Mouse (Mus musculus) spleen, postnatal 36 days (tissue): ENCODE results near the gene Ak1.

Experiments
- DNase-seq, 2 experiments: peaks; one replicate each; pipeline ENCODE4 v3.0.0; 2022; ENCODE audit warnings: low spot score in 2 of 2, mixed read lengths in 1 of 2

The Ak1 gene

DNA sequence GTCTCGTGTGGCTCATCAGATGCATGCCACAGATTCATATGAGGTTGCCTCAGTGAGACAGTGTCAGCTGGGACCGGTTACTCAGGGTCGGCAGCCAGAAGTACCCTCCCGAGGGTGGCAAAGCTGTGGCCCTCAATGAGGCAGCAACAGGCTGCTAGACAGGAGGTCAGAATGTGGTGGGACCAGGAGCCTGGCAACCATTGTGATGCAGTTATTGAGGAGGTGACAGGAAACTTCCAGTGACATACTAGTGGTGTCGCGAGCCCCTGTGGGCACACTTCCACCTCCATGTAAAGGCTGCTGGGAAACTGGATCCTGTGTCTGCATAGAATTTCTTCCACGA, at the start of gene Ak1:
Ak1 (plus strand) TSS at position 242 of the 343 bp plus-strand sequence.
- DNase-seq = no peak

- DNase-seq = no peak
These were observed 49.4 kb upstream of the Ak1 start for GRCm38 (mm10) chr2:32572196-32572595.

DNA sequence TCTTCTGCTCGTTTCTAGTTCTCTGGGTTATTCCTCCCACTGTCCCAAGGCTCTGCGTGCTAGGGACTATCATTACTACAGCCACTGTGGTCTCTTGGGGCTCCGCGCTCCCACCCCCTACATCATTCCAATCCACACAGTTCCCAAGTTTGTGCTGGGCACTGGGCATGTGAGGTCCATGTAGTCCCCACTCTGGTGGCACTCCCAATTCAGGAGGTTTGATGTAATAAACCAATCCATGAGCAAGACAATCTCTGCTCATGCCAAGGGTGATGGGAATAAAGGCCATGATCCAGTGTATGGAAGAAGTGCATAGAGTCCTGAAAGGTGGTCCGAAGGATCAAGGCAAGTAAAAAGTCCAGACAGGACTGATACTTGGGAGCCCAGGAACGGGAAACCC, 47.1 kb upstream of the Ak1 start, which contains the start of gene Pip5kl1:
Pip5kl1 (plus strand) TSS at position 301 of the 400 bp plus-strand sequence.
- DNase-seq = no peak

- DNase-seq = peak; percentile 34 to 49
These were observed 46.5 kb upstream of the Ak1 start for GRCm38 (mm10) chr2:32574901-32575585.

- DNase-seq = peak in 1 of 2 experiments; percentile 33
These were observed 45.9 kb upstream of the Ak1 start, which contains the start of gene 9430097D07Rik for GRCm38 (mm10) chr2:32575586-32576160. Gene 9430097D07Rik (minus strand): TSS chr2:32575684.

DNA sequence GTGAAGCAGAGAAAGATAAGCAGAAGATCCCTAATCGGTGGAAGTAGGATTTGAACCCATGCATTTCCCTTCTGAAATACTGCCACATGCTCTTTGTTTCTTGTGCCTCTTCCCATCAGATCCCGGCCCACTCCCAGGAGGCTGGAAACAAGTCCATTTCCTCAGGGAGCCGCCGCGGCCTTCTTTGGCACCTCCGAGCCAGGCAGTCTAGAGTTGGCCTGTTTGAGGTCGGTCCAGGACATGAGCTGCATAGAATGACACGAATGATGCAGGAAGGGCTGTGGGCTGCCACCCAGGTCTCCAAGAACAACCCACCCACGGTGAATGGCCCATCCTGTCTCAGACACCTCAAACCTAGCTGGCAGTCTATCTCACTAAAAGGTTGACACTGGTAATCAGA, 45.0 kb upstream of the Ak1 start:
- DNase-seq = no peak

GRCm38 (mm10) chr2:32578146-32579046, 43.2 kb upstream of the Ak1 start:
- DNase-seq = no peak

DNA sequence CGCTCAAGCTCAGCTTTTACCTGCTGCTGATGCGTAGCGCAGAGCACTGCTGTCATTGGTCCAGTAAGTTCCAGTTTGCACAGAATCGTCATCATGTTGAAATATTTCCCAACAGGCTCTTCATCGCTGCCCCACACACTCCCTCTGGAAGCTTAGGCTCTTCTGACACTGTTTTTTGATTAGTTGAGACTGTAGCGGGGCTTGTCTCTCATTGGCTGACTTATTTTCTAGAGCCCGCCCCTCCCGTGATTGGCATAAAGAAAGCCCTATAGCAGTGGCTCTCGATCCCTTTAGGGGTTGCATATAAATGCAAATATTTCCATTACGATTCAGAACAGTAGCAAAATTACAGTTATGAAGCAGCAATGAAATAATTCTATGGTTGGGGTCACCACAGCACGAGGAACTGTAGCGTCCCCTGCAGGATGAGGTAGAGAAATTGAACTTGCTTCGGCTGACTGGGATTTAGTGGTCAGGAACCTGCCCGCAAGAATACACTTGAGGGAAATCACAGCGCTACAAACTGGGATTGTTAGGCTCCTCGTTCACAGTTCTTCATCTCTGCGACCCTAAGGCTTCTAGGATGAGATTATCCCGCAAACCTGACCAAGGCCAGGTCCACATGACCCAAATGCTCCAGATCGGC, 40.0 kb upstream of the Ak1 start:
- no peak for DNase-seq

GRCm38 (mm10) chr2:32582830-32583799, 38.4 kb upstream of the Ak1 start:
- DNase-seq = peak; percentile 68 to 71

GRCm38 (mm10) chr2:32585149-32585714, 36.3 kb upstream of the Ak1 start:
- DNase-seq = no peak

DNA sequence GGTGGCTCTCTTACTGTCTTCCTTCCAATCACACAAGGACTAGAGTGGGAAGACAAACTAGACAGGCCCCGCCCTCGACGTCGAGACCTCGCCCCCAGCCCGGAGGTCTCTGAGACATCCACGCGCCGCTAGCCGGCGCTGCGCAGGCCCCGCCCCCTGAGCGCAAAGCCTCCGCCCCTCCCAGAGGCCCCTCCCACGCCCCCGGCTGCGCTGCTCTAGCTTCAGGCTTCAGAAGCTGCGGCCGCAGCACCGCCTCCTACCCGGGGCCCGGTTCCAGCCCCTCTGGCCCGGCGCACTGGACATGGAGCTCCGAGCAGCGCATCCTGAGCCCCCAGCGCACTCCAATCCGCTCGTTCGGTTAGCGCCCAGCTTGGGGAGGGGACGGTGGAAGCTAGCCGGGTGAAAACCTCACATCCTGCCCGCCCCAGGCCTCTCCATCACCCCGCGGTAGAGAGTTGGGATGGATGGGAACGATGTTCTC, 34.6 kb upstream of the Ak1 start, which contains the start of gene St6galnac4:
St6galnac4 (plus strand) TSS at position 225 of the 481 bp plus-strand sequence.
- peak; percentile 88 to 90 for DNase-seq

- DNase-seq = peak; percentile 76
These were observed 33.7 kb upstream of the Ak1 start for GRCm38 (mm10) chr2:32587731-32588321.

- DNase-seq = no peak
These were observed 32.3 kb upstream of the Ak1 start for GRCm38 (mm10) chr2:32589213-32589795.

DNA sequence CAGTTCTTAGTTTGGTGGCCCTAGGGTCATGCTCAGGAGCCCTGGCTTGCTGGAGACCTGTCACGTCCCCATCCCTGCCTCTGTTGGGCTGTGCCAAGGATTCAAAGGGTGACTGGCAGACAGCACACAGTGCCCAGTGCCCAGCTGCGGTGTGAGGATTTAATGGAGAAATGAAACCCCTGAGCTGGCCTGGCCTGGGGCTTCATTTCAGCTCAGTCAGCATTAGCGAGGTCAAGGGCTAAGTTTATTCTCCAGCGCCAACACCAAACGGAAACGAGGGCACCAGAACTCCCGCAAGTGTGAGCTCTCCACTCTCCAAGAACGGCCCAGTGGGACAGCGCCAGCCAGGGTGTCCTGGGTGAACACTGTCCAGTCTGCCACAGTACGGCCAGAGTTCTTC, 31.3 kb upstream of the Ak1 start:
- no peak for DNase-seq

DNA sequence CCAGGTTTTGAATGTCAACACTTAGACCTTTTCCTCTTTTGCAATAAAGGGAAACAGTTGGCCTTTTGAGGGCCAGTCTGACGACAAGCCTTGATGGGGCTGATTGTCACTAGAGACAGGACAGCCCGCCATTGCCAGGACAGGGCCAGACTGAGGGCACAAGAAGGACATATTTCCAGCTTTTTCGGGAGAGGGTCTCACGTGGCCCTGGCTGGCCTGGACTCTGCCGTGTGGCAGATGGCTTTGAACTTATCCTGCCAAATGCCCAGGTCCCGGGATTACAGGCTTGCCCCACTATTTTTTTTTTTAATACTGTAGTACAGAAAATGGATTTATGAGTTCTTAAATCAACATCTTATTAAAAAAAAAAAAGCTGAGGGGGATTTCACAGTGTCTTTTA, 30.3 kb upstream of the Ak1 start:
- no peak for DNase-seq

DNA sequence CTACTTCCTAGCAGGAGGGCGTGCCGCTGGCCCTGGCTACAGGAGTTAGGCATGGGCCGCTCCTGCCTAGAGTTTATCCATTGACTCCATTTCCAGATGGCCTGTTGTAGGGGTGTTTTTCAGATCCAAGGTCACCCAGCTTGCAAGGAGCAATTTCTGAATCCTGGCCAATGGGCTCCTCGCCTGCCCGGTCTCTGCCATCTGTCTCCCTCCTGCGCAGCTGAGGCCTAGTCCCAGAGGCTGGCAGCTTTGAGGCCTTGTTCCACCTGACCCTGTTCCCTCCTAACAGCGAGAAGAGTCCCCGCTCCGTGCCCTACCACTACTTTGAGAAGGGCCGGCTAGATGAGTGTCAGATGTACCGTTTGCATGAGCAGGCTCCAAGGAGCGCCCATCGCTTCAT, 24.8 kb upstream of the Ak1 start:
- no peak for DNase-seq

GRCm38 (mm10) chr2:32597248-32597647, 24.3 kb upstream of the Ak1 start:
- no peak for DNase-seq

- DNase-seq = no peak
These were observed 23.9 kb upstream of the Ak1 start for GRCm38 (mm10) chr2:32597699-32598098.

DNA sequence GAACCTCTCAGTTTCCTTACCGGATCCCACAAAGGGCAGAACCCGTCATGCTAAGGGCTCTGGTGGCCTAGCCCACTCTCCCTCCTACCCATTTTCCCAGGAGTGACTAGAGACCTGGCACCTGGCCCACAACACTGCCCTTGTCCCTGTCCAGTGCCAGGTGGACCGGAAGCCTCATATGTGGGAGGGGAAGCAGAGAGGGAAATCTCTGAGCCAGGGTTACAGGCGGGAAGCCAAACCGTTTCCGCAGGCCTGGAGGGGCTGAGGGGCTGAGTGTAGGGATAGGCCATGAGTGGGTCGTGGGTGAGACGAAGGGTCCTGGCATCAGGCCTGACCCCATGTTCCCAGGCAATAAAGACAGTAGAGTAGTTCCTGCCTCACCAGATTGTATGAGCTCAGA, 23.1 kb upstream of the Ak1 start:
- no peak for DNase-seq
